Mouse (Mus musculus) adrenal gland, adult 8-10 months (tissue): Measurements from ENCODE around the gene Med13l. TPM values are rescaled to one million over a fixed set of nuclear protein-coding genes. Genes with fewer than 3 reads are reported as not detected.

Source experiments
- DNase-seq: peaks from one replicate; pipeline ENCODE4 v3.0.0; 2022
- total RNA-seq, 4 experiments: library from RNA; stranded (reverse); gene quantifications; 2 replicates each; pipeline ENCODE4 v1.2.4; 2022

Med13l gene
- total RNA-seq, 4 experiments from 2014 or later = 30.6 to 46.4 (median 40.2) TPM

GRCm38 (mm10) chr5:118658256-118658837 is 97.9 kb downstream of the Med13l start:
- DNase-seq = no peak

DNA sequence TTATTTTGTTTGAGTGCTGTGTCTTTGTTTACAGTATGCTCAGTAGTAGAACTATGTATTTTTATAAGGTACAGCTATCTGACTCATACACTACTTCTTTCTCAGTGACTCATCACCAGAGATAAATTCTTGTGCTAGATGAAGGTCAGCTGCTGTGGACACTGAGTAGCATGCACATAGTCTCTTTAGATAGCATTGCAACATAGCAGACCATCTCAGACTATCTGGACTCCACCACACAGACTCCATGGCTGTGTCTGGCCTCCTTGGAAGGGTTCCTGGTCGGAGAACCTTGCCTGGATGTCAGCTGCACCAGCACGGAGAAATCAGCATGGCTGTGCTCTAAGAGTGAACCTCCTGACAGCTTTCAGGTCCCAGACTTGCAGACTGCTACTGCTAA is 99.2 kb downstream of the Med13l start:
- peak; percentile 47 for DNase-seq

GRCm38 (mm10) chr5:118661751-118662150 is 101.3 kb downstream of the Med13l start:
- DNase-seq = no peak

DNA sequence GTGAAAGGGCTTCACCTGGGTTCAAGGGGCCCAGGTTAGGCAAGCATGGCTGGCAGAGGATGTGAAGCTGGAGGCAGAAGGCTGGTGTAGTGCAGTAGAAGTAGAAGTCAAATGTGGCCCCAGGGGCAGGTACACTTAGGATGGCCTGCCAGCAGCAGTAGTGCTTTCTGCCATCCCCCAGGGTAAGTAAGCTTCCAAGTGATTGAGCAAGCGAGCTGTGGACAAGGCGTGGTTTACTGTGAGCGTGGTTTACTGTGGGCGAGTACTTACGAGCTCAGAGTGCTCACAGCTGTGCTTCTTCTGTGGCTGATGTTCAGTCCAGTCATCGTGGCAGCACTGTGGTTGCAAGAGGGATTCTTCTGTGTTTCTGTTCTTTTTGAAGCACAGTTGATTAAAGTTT is 103.5 kb downstream of the Med13l start:
- no peak for DNase-seq

DNA sequence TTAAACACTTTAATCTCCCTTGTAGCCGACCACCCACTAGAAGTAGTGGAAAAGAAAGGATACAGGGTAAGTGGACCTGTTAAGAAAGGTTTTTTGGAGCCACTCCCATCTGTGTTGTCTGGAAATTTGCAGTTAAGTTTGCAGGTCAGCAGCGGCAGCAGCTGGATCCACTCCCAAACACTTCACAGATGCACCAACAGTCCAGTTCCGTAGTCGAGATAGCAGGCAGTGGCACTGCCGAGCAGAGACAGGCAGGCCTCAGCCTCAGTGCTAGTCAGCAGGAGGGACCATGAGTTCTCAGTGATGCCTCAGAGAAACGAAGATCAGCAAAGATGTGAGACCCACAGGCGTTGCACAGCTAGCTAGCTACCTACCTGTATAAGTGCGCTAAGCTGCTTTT is 104.5 kb downstream of the Med13l start:
- DNase-seq = no peak

GRCm38 (mm10) chr5:118666437-118667207 is 106.1 kb downstream of the Med13l start:
- no peak for DNase-seq

GRCm38 (mm10) chr5:118667863-118668262 is 107.4 kb downstream of the Med13l start:
- DNase-seq = no peak

DNA sequence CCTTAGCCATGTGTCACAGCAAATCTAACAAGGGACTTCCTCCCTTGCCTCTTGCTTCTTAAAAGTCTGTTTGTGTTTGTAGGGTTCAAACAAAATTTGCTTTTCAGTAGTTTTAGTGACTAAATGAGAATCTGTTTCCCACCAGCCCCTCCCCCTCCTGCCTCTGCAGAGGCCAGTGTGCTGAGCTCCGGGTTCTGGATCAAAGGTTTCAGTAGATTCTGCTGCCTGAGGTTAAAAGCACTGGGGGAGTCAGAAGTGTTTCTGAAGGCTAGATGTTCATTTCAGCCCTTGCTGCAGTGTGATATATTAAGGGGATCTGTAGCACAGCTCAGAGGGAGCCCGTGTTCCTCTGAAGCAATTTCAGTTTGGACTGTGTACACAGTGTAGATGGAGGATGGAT is 108.5 kb downstream of the Med13l start:
- DNase-seq = no peak

GRCm38 (mm10) chr5:118672111-118672510 is 111.6 kb downstream of the Med13l start:
- no peak for DNase-seq

DNA sequence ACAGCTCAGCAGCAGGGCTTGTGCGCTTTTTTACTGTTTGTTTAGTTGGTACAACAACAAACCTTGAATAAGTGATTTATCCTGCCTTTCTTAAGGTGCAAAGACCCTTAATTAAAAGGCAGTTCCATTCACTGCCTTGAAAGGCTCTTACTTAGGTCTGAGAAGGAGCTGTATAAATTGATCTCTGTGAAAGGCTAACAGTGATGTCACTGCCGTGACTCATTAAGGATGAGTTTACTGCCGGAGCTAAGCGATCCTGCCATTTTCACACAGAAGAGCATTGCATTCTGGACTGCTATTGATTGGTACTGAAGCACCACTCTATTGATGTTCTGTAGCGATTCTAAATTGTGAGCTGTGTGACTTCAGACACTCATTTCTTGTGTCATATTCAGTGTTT is 113.4 kb downstream of the Med13l start:
- no peak for DNase-seq

DNA sequence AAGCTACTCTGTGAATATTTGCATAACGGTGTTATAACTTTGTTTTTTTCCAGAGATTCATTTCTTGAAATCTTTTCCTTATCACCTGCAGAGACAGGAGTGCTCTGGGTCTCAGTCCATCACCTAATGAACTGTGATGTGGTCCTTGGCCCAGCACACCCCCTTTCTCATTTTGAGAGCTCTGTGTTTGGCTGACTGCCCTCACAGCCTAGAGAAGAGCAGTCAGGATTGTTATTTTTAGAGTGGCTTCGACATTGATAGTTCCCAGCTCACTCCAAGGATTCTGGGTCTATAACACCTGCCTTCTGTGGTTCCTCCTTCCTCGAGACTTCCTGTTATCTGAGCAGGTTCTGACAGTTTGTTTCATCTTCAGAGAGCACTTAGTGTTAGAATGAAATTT is 113.8 kb downstream of the Med13l start:
- DNase-seq = no peak

DNA sequence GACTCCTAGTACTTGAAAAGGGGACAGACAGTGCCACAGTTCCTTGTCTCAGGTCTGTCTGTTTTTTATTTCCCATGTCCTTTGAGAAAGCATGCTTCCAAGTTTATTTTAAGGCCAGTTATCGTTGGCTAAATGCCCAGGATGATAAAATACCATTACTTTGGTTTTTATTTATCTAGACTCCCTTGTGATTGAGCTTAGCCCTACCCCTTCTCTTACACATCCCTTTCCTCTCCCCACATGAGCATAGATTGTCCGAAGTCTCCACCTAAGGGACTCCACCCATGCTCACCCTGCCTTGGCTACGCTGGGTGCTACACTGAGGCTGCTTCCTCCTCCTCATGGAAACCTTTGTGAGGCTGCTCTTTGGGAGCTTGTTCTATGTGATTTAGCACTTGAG is 115.2 kb downstream of the Med13l start:
- no peak for DNase-seq

GRCm38 (mm10) chr5:118676151-118676918 is 115.9 kb downstream of the Med13l start:
- DNase-seq = no peak

DNA sequence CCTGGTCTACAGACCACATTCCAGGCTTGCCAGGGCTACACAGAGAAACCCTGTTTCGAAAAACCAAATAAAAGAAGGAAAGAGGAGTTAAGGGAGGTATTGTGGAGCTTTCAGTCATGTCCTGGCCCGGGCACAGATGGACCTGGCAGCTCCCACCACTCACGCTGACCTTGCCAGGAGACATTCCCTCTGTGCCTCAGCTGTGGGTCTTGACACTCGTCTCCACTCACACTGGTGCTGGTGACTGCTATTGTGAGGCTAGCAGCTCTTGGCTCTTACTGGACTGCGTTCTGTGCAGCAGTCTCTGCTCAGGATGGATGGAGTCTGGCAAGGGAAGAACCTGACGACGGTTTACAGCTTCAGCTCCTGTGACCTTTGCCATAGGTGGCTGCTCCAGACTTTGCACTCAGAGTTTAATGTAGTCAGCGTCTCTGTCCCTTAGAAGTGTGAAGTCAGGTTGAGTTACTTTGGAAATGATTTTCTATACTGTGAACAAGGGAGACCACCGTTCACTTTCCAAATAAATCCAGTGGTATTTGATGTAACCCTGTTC is 118.9 kb downstream of the Med13l start:
- DNase-seq = no peak

- DNase-seq = no peak
Measured at GRCm38 (mm10) chr5:118680853-118681252, 120.4 kb downstream of the Med13l start.

- DNase-seq = no peak
Measured at GRCm38 (mm10) chr5:118682007-118682406, 121.5 kb downstream of the Med13l start.

DNA sequence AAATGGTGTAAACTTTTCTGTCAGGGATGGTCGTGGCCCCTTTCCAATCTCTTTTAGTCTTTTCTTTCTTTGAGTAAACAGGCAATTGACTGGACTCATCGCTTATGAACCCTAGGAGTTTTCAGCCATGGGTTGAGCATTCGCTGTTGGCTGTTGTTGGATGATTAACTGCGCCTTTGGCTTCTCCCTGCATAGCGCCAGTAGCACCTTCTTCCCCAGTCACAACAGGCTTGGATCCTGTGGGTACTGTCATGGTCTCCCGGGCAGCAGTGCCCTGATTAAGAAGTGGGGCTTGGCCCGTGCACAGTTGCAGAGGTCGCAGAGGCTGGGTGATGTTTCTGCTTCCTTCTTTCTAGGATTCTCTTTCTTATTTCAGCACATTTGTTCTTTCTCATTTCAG is 124.7 kb downstream of the Med13l start:
- no peak for DNase-seq

DNA sequence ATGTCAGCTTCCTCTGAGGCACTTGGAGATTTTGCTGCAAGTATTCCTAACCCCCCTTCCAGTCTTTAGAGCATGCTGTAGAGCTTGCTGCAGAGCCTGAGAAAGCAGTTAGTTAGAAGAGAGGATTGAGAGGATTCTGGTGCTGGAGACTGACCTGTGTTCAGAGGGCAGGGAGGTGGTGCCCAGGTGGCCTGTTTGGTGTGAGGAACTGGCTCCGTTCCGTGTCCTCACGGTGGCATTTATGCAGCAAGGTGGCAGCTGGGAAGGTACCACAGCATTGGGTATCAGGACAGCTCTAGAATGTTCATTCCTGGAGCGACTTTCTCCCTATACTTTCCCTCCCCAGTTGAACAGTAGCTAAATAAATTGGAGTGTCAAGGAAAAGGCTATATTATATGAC is 125.5 kb downstream of the Med13l start:
- no peak for DNase-seq

DNA sequence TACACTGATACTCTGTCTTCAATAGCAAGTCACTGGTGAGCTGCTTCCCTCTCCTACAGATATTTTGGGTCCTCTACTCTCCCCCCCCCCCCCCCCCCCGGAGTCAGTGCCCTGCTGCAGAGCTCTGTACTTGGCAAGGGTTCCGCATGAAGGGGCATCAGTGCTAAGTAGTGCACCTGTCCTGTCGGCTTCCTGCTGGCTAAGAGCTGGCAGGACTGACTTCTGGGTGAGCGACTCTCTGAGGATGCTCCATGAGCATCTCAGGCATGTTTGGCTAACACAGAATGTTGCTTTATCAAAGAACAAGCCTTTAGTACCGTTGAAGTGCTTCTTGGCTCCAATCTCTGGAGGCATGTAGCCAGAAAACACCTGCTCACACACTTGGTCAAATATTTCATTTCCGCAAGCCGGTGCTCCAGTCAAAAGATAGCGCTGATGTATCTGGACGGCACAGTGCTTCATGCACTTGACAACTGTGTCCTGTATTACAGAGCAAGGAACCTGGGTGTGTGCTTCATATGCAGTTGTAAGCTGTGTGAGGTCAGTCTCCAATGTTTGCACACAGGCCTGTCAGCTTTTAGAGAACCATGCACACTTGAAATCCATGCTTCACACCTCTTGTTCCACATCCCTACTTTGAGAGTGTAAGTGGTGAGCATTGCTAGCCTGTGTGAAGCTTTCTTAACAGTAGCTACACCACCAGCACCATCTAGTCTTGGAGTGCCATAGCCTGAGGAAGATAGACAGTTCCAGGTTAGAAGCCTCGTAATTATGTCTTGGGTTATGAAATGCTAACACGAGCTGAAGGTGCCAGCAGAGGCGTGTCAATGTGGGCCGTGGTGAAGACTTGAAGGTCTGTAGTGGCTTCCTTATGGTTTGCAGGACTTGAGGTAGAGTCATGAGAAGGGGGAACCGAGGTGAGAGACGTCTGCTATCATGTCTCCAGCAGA is 128.7 kb downstream of the Med13l start:
- DNase-seq = no peak

DNA sequence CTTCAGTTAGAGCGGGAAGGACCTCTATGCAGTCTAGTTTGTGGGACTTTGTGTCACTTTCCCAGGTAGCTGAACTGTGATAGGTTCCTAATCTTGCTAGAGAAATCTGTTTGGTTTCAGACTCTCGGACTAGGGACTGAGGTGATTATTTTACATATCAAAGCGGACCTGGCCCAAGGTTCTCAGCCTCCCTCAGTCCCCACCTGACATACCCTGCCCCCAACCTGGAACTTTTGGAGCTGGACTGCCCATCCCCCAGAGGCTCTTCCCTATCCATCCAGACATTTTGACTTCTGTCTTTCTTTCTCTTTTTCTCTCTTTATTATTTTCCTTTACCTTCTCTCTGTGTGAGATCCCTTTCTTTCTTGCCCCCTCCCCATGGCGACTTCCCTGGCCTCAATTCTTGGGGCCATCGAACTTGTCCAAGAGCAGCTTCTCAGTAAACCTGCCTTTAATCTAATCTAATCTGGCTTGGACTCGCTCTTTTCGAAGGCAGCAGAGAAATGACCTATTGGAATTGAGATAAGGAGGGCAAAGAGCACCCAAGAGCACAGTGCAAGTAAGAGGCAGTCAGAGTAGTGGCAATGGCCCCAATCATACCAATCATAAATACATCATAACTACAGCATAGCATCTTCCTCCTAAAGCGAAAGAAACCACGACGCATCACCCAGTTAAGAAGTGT is 130.7 kb downstream of the Med13l start:
- no peak for DNase-seq

- no peak for DNase-seq
Measured at GRCm38 (mm10) chr5:118691710-118692040, 131.2 kb downstream of the Med13l start.

GRCm38 (mm10) chr5:118693996-118694395 is 133.5 kb downstream of the Med13l start:
- DNase-seq = no peak
